Mouse (Mus musculus): ENCODE measurements around the gene A930004D18Rik. TPM values are rescaled to one million over a fixed set of nuclear protein-coding genes. Genes with fewer than 3 reads are reported as not detected.

A930004D18Rik gene
- total and polyA plus RNA-seq, 2 experiments, result 1.9 to 2.8 TPM

GRCm38 (mm10) chr2:18041199-18041885 is 3.8 kb upstream of the A930004D18Rik start:
- Histone ChIP-seq H3K79me2 (ENCODE audit: control insufficient read depth, insufficient read depth, low read length) (no peaks in the 10 kb centered on the region), H3K27ac (replicated peaks; ENCODE audit: insufficient read depth, low read depth, low read length) (no peak overlapping the region), H3K36me3 (ENCODE audit: control insufficient read depth, insufficient read depth, low read length) (no peaks in the 10 kb centered on the region), H3K27me3 (ENCODE audit: control insufficient read depth, insufficient read depth, low read length) (peaks cover 9% of the 10 kb centered on the region; the same call in 1 of the 2 replicates), H3K4me3 (ENCODE audit: insufficient read depth, low read depth, low read length) (no peak overlapping the region), H3K9ac (ENCODE audit: low read depth, low read length) (no peak overlapping the region), H3K4me1 (ENCODE audit: control insufficient read depth, insufficient read depth, low read length) (no peaks in the 10 kb centered on the region)
- WGBS, result 77% methylated on average over 14 of the region's 14 CpGs
- no peak for DNase-seq (ENCODE audit: extremely low read depth, low read depth, low spot score)
- TF ChIP-seq CTCF (IDR thresholded peaks at IDR 0.05; ENCODE audit: low read depth, low read length) (no peak), POLR2A (IDR thresholded peaks at IDR 0.05; ENCODE audit: extremely low read depth, insufficient read depth, low read length) (no peak)

- DNase-seq (ENCODE audit: extremely low read depth, low read depth, low spot score), result no peak
- Histone ChIP-seq H3K36me3 (ENCODE audit: control insufficient read depth, insufficient read depth, low read length) (no peaks in the 10 kb centered on the region), H3K27ac (replicated peaks; ENCODE audit: insufficient read depth, low read depth, low read length) (no peak overlapping the region), H3K9ac (ENCODE audit: low read depth, low read length) (no peak overlapping the region), H3K4me1 (ENCODE audit: control insufficient read depth, insufficient read depth, low read length) (no peaks in the 10 kb centered on the region), H3K27me3 (ENCODE audit: control insufficient read depth, insufficient read depth, low read length) (peaks cover 9% of the 10 kb centered on the region; the same call in 1 of the 2 replicates), H3K4me3 (ENCODE audit: insufficient read depth, low read depth, low read length) (no peak overlapping the region), H3K79me2 (ENCODE audit: control insufficient read depth, insufficient read depth, low read length) (no peaks in the 10 kb centered on the region)
- 85% methylated on average over 27 of the region's 27 CpGs for WGBS
- TF ChIP-seq POLR2A (IDR thresholded peaks at IDR 0.05; ENCODE audit: extremely low read depth, insufficient read depth, low read length) (no peak), CTCF (IDR thresholded peaks at IDR 0.05; ENCODE audit: low read depth, low read length) (no peak)
Measured at GRCm38 (mm10) chr2:18040347-18041160, 3.0 kb upstream of the A930004D18Rik start.

GRCm38 (mm10) chr2:18039566-18040290 is 2.2 kb upstream of the A930004D18Rik start:
- Histone ChIP-seq H3K36me3 (ENCODE audit: control insufficient read depth, insufficient read depth, low read length) (no peaks in the 10 kb centered on the region), H3K4me3 (ENCODE audit: insufficient read depth, low read depth, low read length) (no peak overlapping the region), H3K27me3 (ENCODE audit: control insufficient read depth, insufficient read depth, low read length) (peaks cover 9% of the 10 kb centered on the region; the same call in 1 of the 2 replicates), H3K79me2 (ENCODE audit: control insufficient read depth, insufficient read depth, low read length) (no peaks in the 10 kb centered on the region), H3K4me1 (ENCODE audit: control insufficient read depth, insufficient read depth, low read length) (no peaks in the 10 kb centered on the region), H3K9ac (ENCODE audit: low read depth, low read length) (no peak overlapping the region), H3K27ac (replicated peaks; ENCODE audit: insufficient read depth, low read depth, low read length) (no peak overlapping the region)
- no peak for TF ChIP-seq POLR2A (IDR thresholded peaks at IDR 0.05; ENCODE audit: extremely low read depth, insufficient read depth, low read length)
- TF ChIP-seq CTCF (IDR thresholded peaks at IDR 0.05; ENCODE audit: low read depth, low read length), result no peak
- WGBS, result 56% methylated on average over 46 of the region's 46 CpGs
- no peak for DNase-seq (ENCODE audit: extremely low read depth, low read depth, low spot score)

GRCm38 (mm10) chr2:18038895-18039371 is 1.4 kb upstream of the A930004D18Rik start:
- H3K27me3 ChIP-seq (ENCODE audit: control insufficient read depth, insufficient read depth, low read length), result peaks cover 9% of the 10 kb centered on the region; the same call in 1 of the 2 replicates
- 91% methylated on average over 10 of the region's 10 CpGs for WGBS

GRCm38 (mm10) chr2:18038141-18038752 is 710 bp upstream of the A930004D18Rik start:
- Histone ChIP-seq H3K9ac (ENCODE audit: low read depth, low read length) (no peak overlapping the region), H3K36me3 (ENCODE audit: control insufficient read depth, insufficient read depth, low read length) (no peaks in the 10 kb centered on the region), H3K27me3 (ENCODE audit: control insufficient read depth, insufficient read depth, low read length) (peaks cover 9% of the 10 kb centered on the region; the same call in 1 of the 2 replicates), H3K4me1 (ENCODE audit: control insufficient read depth, insufficient read depth, low read length) (no peaks in the 10 kb centered on the region), H3K27ac (replicated peaks; ENCODE audit: insufficient read depth, low read depth, low read length) (no peak overlapping the region), H3K79me2 (ENCODE audit: control insufficient read depth, insufficient read depth, low read length) (no peaks in the 10 kb centered on the region), H3K4me3 (ENCODE audit: insufficient read depth, low read depth, low read length) (no peak overlapping the region)
- TF ChIP-seq POLR2A (IDR thresholded peaks at IDR 0.05; ENCODE audit: extremely low read depth, insufficient read depth, low read length) (no peak), CTCF (IDR thresholded peaks at IDR 0.05; ENCODE audit: low read depth, low read length) (no peak)
- WGBS, result 79% methylated on average over 3 of the region's 3 CpGs
- DNase-seq (ENCODE audit: extremely low read depth, low read depth, low spot score), result no peak

More at GRCm38 (mm10) chr2:18038895-18039371, 1.4 kb upstream of the A930004D18Rik start:
- Histone ChIP-seq H3K4me1 (ENCODE audit: control insufficient read depth, insufficient read depth, low read length) (no peaks in the 10 kb centered on the region), H3K4me3 (ENCODE audit: insufficient read depth, low read depth, low read length) (no peak overlapping the region), H3K36me3 (ENCODE audit: control insufficient read depth, insufficient read depth, low read length) (no peaks in the 10 kb centered on the region), H3K79me2 (ENCODE audit: control insufficient read depth, insufficient read depth, low read length) (no peaks in the 10 kb centered on the region), H3K9ac (ENCODE audit: low read depth, low read length) (no peak overlapping the region), H3K27ac (replicated peaks; ENCODE audit: insufficient read depth, low read depth, low read length) (no peak overlapping the region)
- no peak for TF ChIP-seq POLR2A (IDR thresholded peaks at IDR 0.05; ENCODE audit: extremely low read depth, insufficient read depth, low read length)
- no peak for TF ChIP-seq CTCF (IDR thresholded peaks at IDR 0.05; ENCODE audit: low read depth, low read length)
- no peak for DNase-seq (ENCODE audit: extremely low read depth, low read depth, low spot score)

Data from liver, adult 2 months (tissue).